ENCODE assay signal across 18 mouse cellular contexts in genomic region chr17:75347414-75347813, GRCm38 (mm10).
A peak's percentile ranks its signal among the peaks of the same experiment; 100 is the strongest.
DNase-seq lines count a peak whose midpoint lies in the region; ATAC-seq and TF ChIP-seq lines count a peak whose summit lies in the region.
"Had no signal": no experiment of that assay in that cellular context is flagged by ENCODE, and none has a peak within 500 bp of the region (broad histone marks: within the 10 kb centered on the region; RNA-seq: fewer than 3 reads in every experiment).

No protein-coding gene starts in this region.

- TF ChIP-seq POLR2A in brain, embryonic 14.5 days (IDR thresholded peaks at IDR 0.05; ENCODE audit: borderline replicate concordance, extremely low read depth, insufficient read depth, insufficient read length, poor library complexity, severe bottlenecking), result no peak
- TF ChIP-seq POLR2A in thymus, adult 2 months (IDR thresholded peaks at IDR 0.05; ENCODE audit: control insufficient read depth, extremely low read depth, insufficient read depth, low read length, poor library complexity), result no peak

- H3K4me2 ChIP-seq in intestine, postnatal 0 days (replicated peaks; ENCODE audit: low read depth), result no peak overlapping the region
- H3K4me2 ChIP-seq in intestine, embryonic 16.5 days (ENCODE audit: low read depth, low read length), result no peak overlapping the region
- H3K4me2 ChIP-seq in lung, embryonic 14.5 days, result no peak overlapping the region
- H3K4me2 ChIP-seq: limb, embryonic 15.5 days had no signal

- DNase-seq in lung, embryonic 14.5 days, result no peak
- DNase-seq in lung, postnatal 14 days, result no peak
- DNase-seq in ES-CJ7 (ENCODE audit: low read depth, low spot score), result peak; percentile 28
- no peak for DNase-seq in brain, embryonic 14.5 days (ENCODE audit: low read depth)
- no peak for DNase-seq in thymus, adult 2 months
- no peak for DNase-seq in spleen, postnatal 36 days (ENCODE audit: low spot score in 2 of 2)
- DNase-seq: adrenal gland, adult 2 months; cerebellum, adult 9-10 months; heart, postnatal 10 days; kidney, adult 9 months; midbrain, embryonic 14.5 days; thymus, postnatal 14 days had no signal

- H3K27me3 ChIP-seq in intestine, postnatal 0 days (replicated peaks; ENCODE audit: control insufficient read depth, insufficient read depth, low read length), result no peaks in the 10 kb centered on the region
- H3K27me3 ChIP-seq in intestine, embryonic 16.5 days (replicated peaks; ENCODE audit: control insufficient read depth, insufficient read depth, low read length), result no peaks in the 10 kb centered on the region
- no peaks in the 10 kb centered on the region for H3K27me3 ChIP-seq in lung, embryonic 14.5 days (ENCODE audit: insufficient read depth, low read length)
- no peaks in the 10 kb centered on the region for H3K27me3 ChIP-seq in thymus, adult 2 months (ENCODE audit: control insufficient read depth, insufficient read depth, low read length)
- H3K27me3 ChIP-seq: limb, embryonic 15.5 days had no signal

- no peak overlapping the region for H3K27ac ChIP-seq in intestine, postnatal 0 days (ENCODE audit: low read depth, low read length)
- no peak overlapping the region for H3K27ac ChIP-seq in intestine, embryonic 16.5 days (ENCODE audit: low read length)
- no peak overlapping the region for H3K27ac ChIP-seq in lung, embryonic 14.5 days (ENCODE audit: low read depth)
- H3K27ac ChIP-seq in thymus, adult 2 months (ENCODE audit: control insufficient read depth, insufficient read depth, low read length), result no peak overlapping the region
- H3K27ac ChIP-seq: limb, embryonic 15.5 days; macrophage had no signal

- WGBS in intestine, postnatal 0 days, result 99% methylated on average over 4 of the region's 4 CpGs
- 95% methylated on average over 4 of the region's 4 CpGs for WGBS in intestine, embryonic 16.5 days
- WGBS in lung, embryonic 14.5 days, result 95% methylated on average over 4 of the region's 4 CpGs
- 99% methylated on average over 4 of the region's 4 CpGs for WGBS in thymus, adult 2 months

- H3K36me3 ChIP-seq in intestine, postnatal 0 days (ENCODE audit: control insufficient read depth, insufficient read depth), result no peaks in the 10 kb centered on the region
- H3K36me3 ChIP-seq in intestine, embryonic 16.5 days (ENCODE audit: control insufficient read depth, insufficient read depth, low read length), result no peaks in the 10 kb centered on the region
- H3K36me3 ChIP-seq in lung, embryonic 14.5 days (ENCODE audit: insufficient read depth), result no peaks in the 10 kb centered on the region
- no peaks in the 10 kb centered on the region for H3K36me3 ChIP-seq in thymus, adult 2 months (ENCODE audit: control insufficient read depth, insufficient read depth, low read length)

- no peak overlapping the region for H3K4me3 ChIP-seq in intestine, postnatal 0 days (ENCODE audit: low read depth, low read length)
- H3K4me3 ChIP-seq in intestine, embryonic 16.5 days (ENCODE audit: low read length), result no peak overlapping the region
- H3K4me3 ChIP-seq in lung, embryonic 14.5 days (ENCODE audit: low read depth, low read length), result no peak overlapping the region
- H3K4me3 ChIP-seq in thymus, adult 2 months (ENCODE audit: control insufficient read depth, insufficient read depth, low read length), result no peak overlapping the region
- H3K4me3 ChIP-seq: limb, embryonic 15.5 days had no signal

- TF ChIP-seq CTCF in intestine, postnatal 0 days (IDR thresholded peaks at IDR 0.05; ENCODE audit: low read depth), result peak; percentile 47
- peak; percentile 45 for TF ChIP-seq CTCF in lung, embryonic 14.5 days (IDR thresholded peaks at IDR 0.05; ENCODE audit: low read depth)
- peak; percentile 12; the same call in 1 of the 2 replicates for TF ChIP-seq CTCF in brain, embryonic 14.5 days (IDR thresholded peaks at IDR 0.05; ENCODE audit: borderline replicate concordance, extremely low read depth, insufficient read depth, insufficient read length)
- no peak for TF ChIP-seq CTCF in thymus, adult 2 months (IDR thresholded peaks at IDR 0.05; ENCODE audit: borderline replicate concordance, control insufficient read depth, extremely low read depth, insufficient read depth, low read length, poor library complexity)

- H3K9ac ChIP-seq in intestine, postnatal 0 days (ENCODE audit: low read depth, low read length), result no peak overlapping the region
- H3K9ac ChIP-seq in intestine, embryonic 16.5 days (ENCODE audit: low read depth, low read length), result no peak overlapping the region
- H3K9ac ChIP-seq in lung, embryonic 14.5 days, result no peak overlapping the region
- H3K9ac ChIP-seq: limb, embryonic 15.5 days had no signal

- no peak for ATAC-seq in intestine, postnatal 0 days
- ATAC-seq in intestine, embryonic 16.5 days, result no peak
- ATAC-seq in lung, embryonic 14.5 days (ENCODE audit: insufficient read depth), result no peak
- ATAC-seq: forebrain, embryonic 16.5 days; hindbrain, embryonic 16.5 days had no signal

- no peaks in the 10 kb centered on the region for H3K4me1 ChIP-seq in intestine, postnatal 0 days (replicated peaks; ENCODE audit: control insufficient read depth, insufficient read depth, low read length)
- peaks cover 5% of the 10 kb centered on the region; the same call in 1 of the 2 replicates for H3K4me1 ChIP-seq in intestine, embryonic 16.5 days (ENCODE audit: control insufficient read depth, insufficient read depth, low read length)
- H3K4me1 ChIP-seq in lung, embryonic 14.5 days (ENCODE audit: insufficient read depth), result no peaks in the 10 kb centered on the region
- no peaks in the 10 kb centered on the region for H3K4me1 ChIP-seq in thymus, adult 2 months (replicated peaks; ENCODE audit: control insufficient read depth, insufficient read depth, low read length)
- H3K4me1 ChIP-seq: limb, embryonic 15.5 days had no signal

- no peaks in the 10 kb centered on the region for H3K9me3 ChIP-seq in intestine, postnatal 0 days (ENCODE audit: control insufficient read depth)
- no peaks in the 10 kb centered on the region for H3K9me3 ChIP-seq in intestine, embryonic 16.5 days (ENCODE audit: control insufficient read depth, low read length)
- H3K9me3 ChIP-seq in lung, embryonic 14.5 days (ENCODE audit: low read depth, low read length), result no peaks in the 10 kb centered on the region
- H3K9me3 ChIP-seq: limb, embryonic 15.5 days had no signal
